Mouse (Mus musculus) left cerebral cortex, postnatal 25 days (tissue): ENCODE data around the gene Irf2bp1. TPM values are rescaled to one million over a fixed set of nuclear protein-coding genes. Genes with fewer than 3 reads are reported as not detected.

Experiments used
- total RNA-seq, 2 experiments: library from RNA; stranded (reverse); gene quantifications; 2 replicates each; pipeline ENCODE4 v1.2.3; 2021

The Irf2bp1 gene
- total RNA-seq, 2 experiments from 2014 or later: 46.7 to 48.3 TPM

Other genes with a start within 250 kb of the Irf2bp1 start
- not detected for gene Psg19, start 205.5 kb upstream of the Irf2bp1 start, total RNA-seq
- gene Psg17, start 182.4 kb upstream of the Irf2bp1 start, total RNA-seq: not detected
- 1 to 10 TPM; 1.8 to 2.1 TPM for gene Mill2, start 164.1 kb upstream of the Irf2bp1 start, total RNA-seq
- gene Pglyrp1, start 132.7 kb upstream of the Irf2bp1 start, total RNA-seq: 10 to 100 TPM; 23.2 to 26.3 TPM
- 10 to 100 TPM in 1 of 2 experiments, 1 to 10 TPM in 1; 9.9 to 10.5 TPM for gene Ccdc61, start 93.6 kb upstream of the Irf2bp1 start, total RNA-seq
- gene Nova2, start 78.2 kb upstream of the Irf2bp1 start, total RNA-seq: 10 to 100 TPM; 78.2 to 84.6 TPM
- gene Nanos2, start 16.6 kb upstream of the Irf2bp1 start, total RNA-seq: under 1 TPM; 0.53 to 0.76 TPM
- 10 to 100 TPM; 50.4 to 53.3 TPM for gene Mypop, start 12.8 kb upstream of the Irf2bp1 start, total RNA-seq
- not detected for gene Foxa3, start 19.5 kb downstream of the Irf2bp1 start, total RNA-seq
- 100 to 1,000 TPM; 122 to 133 TPM for gene Sympk, start 20.3 kb downstream of the Irf2bp1 start, total RNA-seq
- under 1 TPM; 0.14 to 0.30 TPM for gene Rsph6a, start 50.6 kb downstream of the Irf2bp1 start, total RNA-seq
- 100 to 1,000 TPM; 138 to 142 TPM for gene Dmwd, start 72.2 kb downstream of the Irf2bp1 start, total RNA-seq
- gene Dmpk, start 79.8 kb downstream of the Irf2bp1 start, total RNA-seq: 10 to 100 TPM; 25.0 to 37.5 TPM
- 1 to 10 TPM; 1.6 to 2.2 TPM for gene Six5, start 90.5 kb downstream of the Irf2bp1 start, total RNA-seq
- gene Gm4969, start 114.3 kb downstream of the Irf2bp1 start, total RNA-seq: under 1 TPM; 0.25 to 0.32 TPM
- gene Fbxo46, start 115.8 kb downstream of the Irf2bp1 start, total RNA-seq: 10 to 100 TPM; 12.5 to 14.4 TPM
- 10 to 100 TPM; 15.5 to 16.0 TPM for gene Qpctl, start 145.2 kb downstream of the Irf2bp1 start, total RNA-seq
- 10 to 100 TPM; 72.8 to 77.5 TPM for gene Snrpd2, start 145.7 kb downstream of the Irf2bp1 start, total RNA-seq
- 1 to 10 TPM; 1.1 to 1.5 TPM for gene Gipr, start 162.1 kb downstream of the Irf2bp1 start, total RNA-seq
- gene Eml2, start 172.4 kb downstream of the Irf2bp1 start, total RNA-seq: 100 to 1,000 TPM; 125 to 133 TPM
- 1 to 10 TPM; 3.7 to 4.3 TPM for gene Gpr4, start 208.5 kb downstream of the Irf2bp1 start, total RNA-seq
- 10 to 100 TPM; 46.6 to 47.3 TPM for gene Opa3, start 224.3 kb downstream of the Irf2bp1 start, total RNA-seq